Mouse (Mus musculus): ENCODE data around the gene Cysltr2. TPM values are rescaled to one million over a fixed set of nuclear protein-coding genes. Genes with fewer than 3 reads are reported as not detected.

Gene Cysltr2
- total and polyA plus RNA-seq, 2 experiments: 0.77 to 1.1 TPM

GRCm38 (mm10) chr14:73086425-73086824 is 37.5 kb upstream of the Cysltr2 start:
- H3K79me2 ChIP-seq (ENCODE audit: control insufficient read depth, insufficient read depth, low read length): no peaks in the 10 kb centered on the region
- no peak for TF ChIP-seq CTCF (IDR thresholded peaks at IDR 0.05; ENCODE audit: low read depth, low read length)

GRCm38 (mm10) chr14:73083563-73083962 is 34.6 kb upstream of the Cysltr2 start:
- H3K4me3 ChIP-seq (ENCODE audit: insufficient read depth, low read depth, low read length): no peak overlapping the region
- no peak for DNase-seq (ENCODE audit: extremely low read depth, low read depth, low spot score)
- whole genome bisulfite sequencing: 94% methylated on average over 2 of the region's 2 CpGs

More at GRCm38 (mm10) chr14:73086425-73086824, 37.5 kb upstream of the Cysltr2 start:
- no peak overlapping the region for H3K27ac ChIP-seq (replicated peaks; ENCODE audit: insufficient read depth, low read depth, low read length)
- no peaks in the 10 kb centered on the region for H3K27me3 ChIP-seq (ENCODE audit: control insufficient read depth, insufficient read depth, low read length)
- no peak overlapping the region for H3K9ac ChIP-seq (ENCODE audit: low read depth, low read length)
- no peak overlapping the region for H3K4me3 ChIP-seq (ENCODE audit: insufficient read depth, low read depth, low read length)
- no peak for DNase-seq (ENCODE audit: extremely low read depth, low read depth, low spot score)
- 72% methylated on average over 3 of the region's 3 CpGs for WGBS
- no peaks in the 10 kb centered on the region for H3K4me1 ChIP-seq (ENCODE audit: control insufficient read depth, insufficient read depth, low read length)
- H3K36me3 ChIP-seq (ENCODE audit: control insufficient read depth, insufficient read depth, low read length): no peaks in the 10 kb centered on the region

GRCm38 (mm10) chr14:73064460-73064859 is 15.5 kb upstream of the Cysltr2 start:
- H3K9ac ChIP-seq (ENCODE audit: low read depth, low read length): no peak overlapping the region
- no peak overlapping the region for H3K27ac ChIP-seq (replicated peaks; ENCODE audit: insufficient read depth, low read depth, low read length)
- no peak for DNase-seq (ENCODE audit: extremely low read depth, low read depth, low spot score)
- no peaks in the 10 kb centered on the region for H3K79me2 ChIP-seq (ENCODE audit: control insufficient read depth, insufficient read depth, low read length)
- no peaks in the 10 kb centered on the region for H3K4me1 ChIP-seq (ENCODE audit: control insufficient read depth, insufficient read depth, low read length)
- no peak overlapping the region for H3K4me3 ChIP-seq (ENCODE audit: insufficient read depth, low read depth, low read length)
- TF ChIP-seq CTCF (IDR thresholded peaks at IDR 0.05; ENCODE audit: low read depth, low read length) (no peak), POLR2A (IDR thresholded peaks at IDR 0.05; ENCODE audit: extremely low read depth, insufficient read depth, low read length) (no peak)
- H3K27me3 ChIP-seq (ENCODE audit: control insufficient read depth, insufficient read depth, low read length): no peaks in the 10 kb centered on the region
- no peaks in the 10 kb centered on the region for H3K36me3 ChIP-seq (ENCODE audit: control insufficient read depth, insufficient read depth, low read length)
- 93% methylated on average over 7 of the region's 7 CpGs for WGBS

More at GRCm38 (mm10) chr14:73083563-73083962, 34.6 kb upstream of the Cysltr2 start:
- TF ChIP-seq CTCF (IDR thresholded peaks at IDR 0.05; ENCODE audit: low read depth, low read length) (no peak), POLR2A (IDR thresholded peaks at IDR 0.05; ENCODE audit: extremely low read depth, insufficient read depth, low read length) (no peak)
- H3K9ac ChIP-seq (ENCODE audit: low read depth, low read length): no peak overlapping the region
- H3K4me1 ChIP-seq (ENCODE audit: control insufficient read depth, insufficient read depth, low read length): no peaks in the 10 kb centered on the region
- H3K27me3 ChIP-seq (ENCODE audit: control insufficient read depth, insufficient read depth, low read length): no peaks in the 10 kb centered on the region
- H3K36me3 ChIP-seq (ENCODE audit: control insufficient read depth, insufficient read depth, low read length): no peaks in the 10 kb centered on the region
- no peaks in the 10 kb centered on the region for H3K79me2 ChIP-seq (ENCODE audit: control insufficient read depth, insufficient read depth, low read length)
- no peak overlapping the region for H3K27ac ChIP-seq (replicated peaks; ENCODE audit: insufficient read depth, low read depth, low read length)

- no peak overlapping the region for H3K4me3 ChIP-seq (ENCODE audit: insufficient read depth, low read depth, low read length)
- no peaks in the 10 kb centered on the region for H3K27me3 ChIP-seq (ENCODE audit: control insufficient read depth, insufficient read depth, low read length)
- H3K79me2 ChIP-seq (ENCODE audit: control insufficient read depth, insufficient read depth, low read length): no peaks in the 10 kb centered on the region
- TF ChIP-seq POLR2A (IDR thresholded peaks at IDR 0.05; ENCODE audit: extremely low read depth, insufficient read depth, low read length) (no peak), CTCF (IDR thresholded peaks at IDR 0.05; ENCODE audit: low read depth, low read length) (no peak)
- H3K9ac ChIP-seq (ENCODE audit: low read depth, low read length): no peak overlapping the region
- no peak overlapping the region for H3K27ac ChIP-seq (replicated peaks; ENCODE audit: insufficient read depth, low read depth, low read length)
- 83% methylated on average over 2 of the region's 2 CpGs for WGBS
- no peaks in the 10 kb centered on the region for H3K4me1 ChIP-seq (ENCODE audit: control insufficient read depth, insufficient read depth, low read length)
- no peak for DNase-seq (ENCODE audit: extremely low read depth, low read depth, low spot score)
- no peaks in the 10 kb centered on the region for H3K36me3 ChIP-seq (ENCODE audit: control insufficient read depth, insufficient read depth, low read length)
Observed at GRCm38 (mm10) chr14:73058755-73059154, 9.8 kb upstream of the Cysltr2 start.

GRCm38 (mm10) chr14:73057764-73058163 is 8.8 kb upstream of the Cysltr2 start:
- no peaks in the 10 kb centered on the region for H3K4me1 ChIP-seq (ENCODE audit: control insufficient read depth, insufficient read depth, low read length)
- no peaks in the 10 kb centered on the region for H3K36me3 ChIP-seq (ENCODE audit: control insufficient read depth, insufficient read depth, low read length)
- TF ChIP-seq CTCF (IDR thresholded peaks at IDR 0.05; ENCODE audit: low read depth, low read length): no peak
- no peak for TF ChIP-seq POLR2A (IDR thresholded peaks at IDR 0.05; ENCODE audit: extremely low read depth, insufficient read depth, low read length)
- H3K79me2 ChIP-seq (ENCODE audit: control insufficient read depth, insufficient read depth, low read length): no peaks in the 10 kb centered on the region
- WGBS: 54% methylated on average over 10 of the region's 10 CpGs
- no peak overlapping the region for H3K4me3 ChIP-seq (ENCODE audit: insufficient read depth, low read depth, low read length)
- no peak for DNase-seq (ENCODE audit: extremely low read depth, low read depth, low spot score)
- no peak overlapping the region for H3K27ac ChIP-seq (replicated peaks; ENCODE audit: insufficient read depth, low read depth, low read length)
- no peaks in the 10 kb centered on the region for H3K27me3 ChIP-seq (ENCODE audit: control insufficient read depth, insufficient read depth, low read length)
- no peak overlapping the region for H3K9ac ChIP-seq (ENCODE audit: low read depth, low read length)

- TF ChIP-seq POLR2A (IDR thresholded peaks at IDR 0.05; ENCODE audit: extremely low read depth, insufficient read depth, low read length) (no peak), CTCF (IDR thresholded peaks at IDR 0.05; ENCODE audit: low read depth, low read length) (no peak)
- Histone ChIP-seq H3K4me3 (ENCODE audit: insufficient read depth, low read depth, low read length) (no peak overlapping the region), H3K4me1 (ENCODE audit: control insufficient read depth, insufficient read depth, low read length) (no peaks in the 10 kb centered on the region), H3K27me3 (ENCODE audit: control insufficient read depth, insufficient read depth, low read length) (no peaks in the 10 kb centered on the region), H3K9ac (ENCODE audit: low read depth, low read length) (no peak overlapping the region), H3K27ac (replicated peaks; ENCODE audit: insufficient read depth, low read depth, low read length) (no peak overlapping the region), H3K36me3 (ENCODE audit: control insufficient read depth, insufficient read depth, low read length) (no peaks in the 10 kb centered on the region), H3K79me2 (ENCODE audit: control insufficient read depth, insufficient read depth, low read length) (no peaks in the 10 kb centered on the region)
- no peak for DNase-seq (ENCODE audit: extremely low read depth, low read depth, low spot score)
- 91% methylated on average over 6 of the region's 6 CpGs for WGBS
Observed at GRCm38 (mm10) chr14:73056813-73057212, 7.9 kb upstream of the Cysltr2 start.

Measured in liver, adult 2 months (tissue).